Mouse (Mus musculus) hindbrain, postnatal 0 days (tissue): ENCODE measurements at regions not wholly inside any gene's neighbourhood (a gene's known extent, or its start where the extent isn't known, plus 50 kb on each side); places are given as distances from the start of the nearest gene placed in this dataset.

Experiments used
- ATAC-seq: fragments of 200-750 bp; cut with Nextera tagmentation; 2 replicates; pipeline ENCODE4 v1.8.0; 2017; ENCODE audit warnings: mild to moderate bottlenecking, moderate TSS enrichment, moderate library complexity
- DNase-seq: peaks from one replicate; pipeline ENCODE4 v3.0.0-alpha.2; 2015; ENCODE audit warnings: low spot score
- H3K27ac ChIP-seq: fragments of 300-500 bp; sonication (generic); 2 replicates; pipeline ENCODE4 v1.5.1; 2014; ENCODE audit warnings: mild to moderate bottlenecking
- H3K27me3 ChIP-seq: fragments of 300-500 bp; sonication (generic); 2 replicates; pipeline ENCODE4 v1.6.1; 2014; ENCODE audit warnings: low read length, mixed read lengths; ENCODE audit not compliant: insufficient read depth
- H3K36me3 ChIP-seq: fragments of 300-500 bp; sonication (generic); 2 replicates; pipeline ENCODE4 v1.6.1; 2014; ENCODE audit warnings: low read length, mixed read lengths; ENCODE audit not compliant: insufficient read depth
- H3K4me1 ChIP-seq: fragments of 300-500 bp; sonication (generic); 2 replicates; pipeline ENCODE4 v1.6.1; 2014; ENCODE audit warnings: antibody characterized with exemption, low read length, mixed read lengths; ENCODE audit not compliant: insufficient read depth
- H3K4me2 ChIP-seq: fragments of 300-500 bp; sonication (generic); 2 replicates; pipeline ENCODE4 v1.6.1; 2014; ENCODE audit warnings: low read depth, mild to moderate bottlenecking, low read length, moderate library complexity, mixed read lengths
- H3K4me3 ChIP-seq: fragments of 300-500 bp; sonication (generic); 2 replicates; pipeline ENCODE4 v1.5.1; 2014; ENCODE audit warnings: low read length
- H3K9ac ChIP-seq: fragments of 300-500 bp; sonication (generic); replicated peaks from 2 replicates; pipeline ENCODE4 v1.6.1; 2014; ENCODE audit warnings: mild to moderate bottlenecking, low read length, moderate library complexity, mixed read lengths
- H3K9me3 ChIP-seq: fragments of 300-500 bp; sonication (generic); 2 replicates; pipeline ENCODE4 v1.6.1; 2016; ENCODE audit warnings: low read length, mixed read lengths
- CTCF ChIP-seq: IDR thresholded peaks from 2 replicates; pipeline ENCODE4 v1.5.1; 2016; ENCODE audit warnings: antibody characterized with exemption, control low read depth, low read depth
- WGBS: fragments of 180-500 bp; shearing (Covaris S2); extraction: QIAGEN DNeasy Blood & Tissue Kit; methylation state at CpG from one replicate; pipeline ENCODE4 v1.1.7; 2014; 5-methylcytosine and 5-hydroxymethylcytosine counted together

GRCm38 (mm10) chr4:50675576-50675975 is 540.9 kb upstream of the Cylc2 start:
- Histone ChIP-seq H3K4me2 (no peak overlapping the region), H3K9ac (no peak overlapping the region), H3K4me1 (no peaks in the 10 kb centered on the region), H3K9me3 (no peaks in the 10 kb centered on the region), H3K27ac (no peak overlapping the region), H3K27me3 (no peaks in the 10 kb centered on the region), H3K36me3 (no peaks in the 10 kb centered on the region), H3K4me3 (no peak overlapping the region)
- ATAC-seq (no peak), DNase-seq (peak; percentile 20)
- no peak for TF ChIP-seq CTCF
- WGBS: 71% methylated on average over 2 of the region's 2 CpGs

- no peak overlapping the region for H3K27ac ChIP-seq
- no peak for DNase-seq
- H3K4me1 ChIP-seq: no peaks in the 10 kb centered on the region
- WGBS: 60% methylated on average over 2 of the region's 2 CpGs
- H3K9ac ChIP-seq: no peak overlapping the region
- no peak overlapping the region for H3K4me2 ChIP-seq
- no peaks in the 10 kb centered on the region for H3K27me3 ChIP-seq
- no peaks in the 10 kb centered on the region for H3K9me3 ChIP-seq
- ATAC-seq: no peak
- H3K4me3 ChIP-seq: no peak overlapping the region
- TF ChIP-seq CTCF: no peak
- H3K36me3 ChIP-seq: no peaks in the 10 kb centered on the region
Observed at GRCm38 (mm10) chr4:50686019-50686418, 530.5 kb upstream of the Cylc2 start.
